Mouse (Mus musculus): ENCODE measurements around the gene Rrp1b.

Gene Rrp1b

DNA sequence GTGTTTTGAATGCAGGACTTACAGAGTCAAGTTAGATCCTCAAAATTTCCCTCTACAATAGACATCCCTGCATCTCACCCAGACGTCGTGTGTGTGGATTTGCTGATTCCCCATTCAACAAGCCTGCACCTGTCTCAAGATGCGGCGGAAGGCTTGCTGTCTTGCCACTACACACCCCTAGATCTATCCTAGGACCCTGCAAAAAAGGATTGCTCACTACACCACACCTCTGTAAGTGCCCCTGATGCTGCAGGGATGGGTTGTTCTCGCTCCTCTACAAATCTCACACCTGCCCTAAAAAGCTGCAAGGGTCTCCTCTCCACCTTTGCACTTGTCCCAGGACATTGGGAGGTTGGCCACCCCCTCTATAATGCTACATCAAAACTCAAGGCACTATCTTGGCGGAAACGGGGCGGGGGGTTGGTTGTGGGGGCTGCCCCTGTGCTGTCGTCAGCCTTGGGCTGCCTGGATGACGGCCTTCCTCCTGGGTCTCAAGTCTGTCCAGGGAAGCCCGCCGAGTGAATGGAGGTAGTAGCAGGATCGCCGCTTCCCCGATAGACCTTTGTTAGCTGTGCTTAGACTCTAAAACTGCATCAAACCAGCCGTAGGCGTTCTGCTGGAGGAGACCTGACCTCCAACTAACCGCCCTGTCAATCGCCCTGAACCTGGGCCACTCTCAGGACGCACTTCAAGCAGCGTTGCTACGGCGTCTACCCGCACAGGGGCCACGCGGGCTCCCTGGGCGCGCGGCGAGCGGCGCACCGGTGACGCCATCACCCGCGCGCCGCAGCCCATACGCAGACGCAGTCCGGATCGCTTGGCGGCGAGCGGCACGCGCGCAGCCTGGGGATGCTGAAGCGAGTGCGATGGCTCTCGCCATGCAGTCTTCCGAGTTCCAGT lies at the start of gene Rrp1b, which contains the start of gene Hsf2bp:
TSS of gene Rrp1b (plus strand) at position 492 of the 900 bp plus-strand sequence.
TSS of gene Hsf2bp (minus strand) at position 741 of the 900 bp plus-strand sequence.
- DNase-seq (ENCODE audit: low spot score): peak; percentile 81

DNA sequence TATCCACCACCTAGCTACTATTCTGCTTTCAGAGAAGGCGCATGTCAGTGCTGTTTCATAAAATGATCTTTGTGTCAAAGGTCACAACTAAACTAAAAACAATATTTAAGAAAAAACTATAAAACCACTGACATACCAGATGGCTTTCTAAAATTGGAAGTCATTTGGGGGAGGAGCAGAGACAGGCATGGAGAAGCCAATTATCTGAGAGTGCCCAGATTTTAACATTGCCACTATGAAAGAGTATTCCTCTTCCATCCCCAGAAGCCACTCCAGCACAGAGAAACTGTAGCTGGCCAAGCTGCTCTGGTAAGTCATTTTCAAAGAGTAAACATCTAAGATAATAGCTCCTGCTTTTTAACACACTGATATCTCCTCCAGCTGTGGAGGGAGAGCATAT lies 49.0 kb upstream of the Rrp1b start:
- DNase-seq (ENCODE audit: low spot score): no peak

DNA sequence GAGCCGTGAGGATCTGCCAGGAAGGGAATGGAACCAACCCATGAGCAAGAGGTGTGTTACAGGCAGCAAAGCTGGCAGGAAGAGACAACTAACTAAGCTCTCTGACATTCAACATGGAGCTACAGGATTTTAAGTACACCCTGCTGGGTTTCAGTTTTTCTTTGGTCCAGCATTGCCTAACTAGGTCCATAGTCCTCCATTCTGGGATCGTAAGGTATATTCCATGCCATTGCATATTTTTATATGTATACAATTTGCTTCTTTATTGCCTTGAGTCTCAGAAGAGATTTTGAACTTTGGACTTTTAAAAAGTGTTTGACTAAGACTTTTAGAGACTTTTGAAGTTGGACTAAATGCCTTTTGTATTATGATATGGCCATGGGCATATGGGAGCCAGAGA lies 46.9 kb upstream of the Rrp1b start:
- no peak for DNase-seq (ENCODE audit: low spot score)

DNA sequence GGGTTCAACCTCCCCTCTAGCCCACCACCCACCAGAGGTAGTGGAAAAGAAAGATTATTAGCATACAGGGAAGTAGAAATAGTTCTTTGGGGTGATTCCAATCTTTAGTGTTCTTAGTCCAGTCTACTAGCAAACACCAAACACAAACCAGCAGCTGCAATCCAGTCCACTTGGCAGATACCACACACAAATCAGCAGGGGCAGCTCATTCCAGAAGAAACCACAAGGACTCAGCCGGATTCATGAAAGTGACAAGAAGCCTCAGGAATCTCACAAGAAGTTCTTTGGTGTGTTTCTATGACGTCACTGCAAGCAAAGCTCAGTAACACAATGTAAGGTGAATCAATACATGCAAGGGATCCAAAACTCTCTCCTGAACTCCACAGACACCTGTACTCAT lies 43.9 kb upstream of the Rrp1b start:
- no peak for DNase-seq (ENCODE audit: low spot score)

DNA sequence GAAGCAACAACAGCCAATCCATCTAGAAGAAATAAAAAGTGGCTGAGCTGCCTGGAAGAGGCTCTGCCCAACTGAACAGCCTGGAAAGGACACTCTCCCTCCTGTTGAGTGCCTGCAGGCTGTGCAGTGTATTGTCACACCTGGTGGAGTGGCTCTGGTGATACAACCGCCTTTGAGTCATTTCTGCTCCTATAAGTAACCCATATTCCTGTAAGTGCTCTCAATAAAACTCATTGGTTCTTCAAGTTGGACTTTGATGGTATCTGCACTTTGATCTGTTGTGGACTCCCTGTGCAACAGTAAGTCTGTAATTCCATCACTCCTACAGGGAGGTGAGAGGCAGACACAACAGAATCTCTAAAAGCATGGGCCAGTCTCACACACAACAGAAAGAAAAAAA lies 42.5 kb upstream of the Rrp1b start:
- DNase-seq (ENCODE audit: low spot score): no peak

DNA sequence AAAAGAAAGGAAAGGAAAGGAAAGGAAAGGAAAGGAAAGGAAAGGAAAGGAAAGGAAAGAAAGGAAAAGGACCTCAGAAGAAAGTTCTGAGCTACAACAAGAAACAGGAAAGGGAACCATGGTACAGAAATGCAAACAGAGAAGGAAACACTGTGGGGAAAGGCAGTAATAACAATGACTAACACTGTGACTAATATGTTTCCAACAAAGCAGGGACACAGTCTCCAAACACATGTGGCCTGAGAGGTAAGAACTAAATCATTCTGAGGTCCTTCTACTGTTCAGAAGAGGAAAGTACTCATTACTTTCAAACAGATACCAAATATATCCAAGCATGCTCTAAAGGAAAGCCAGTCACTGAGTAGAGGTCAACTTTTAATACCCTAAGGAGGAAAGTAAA lies 41.8 kb upstream of the Rrp1b start:
- DNase-seq (ENCODE audit: low spot score): no peak

DNA sequence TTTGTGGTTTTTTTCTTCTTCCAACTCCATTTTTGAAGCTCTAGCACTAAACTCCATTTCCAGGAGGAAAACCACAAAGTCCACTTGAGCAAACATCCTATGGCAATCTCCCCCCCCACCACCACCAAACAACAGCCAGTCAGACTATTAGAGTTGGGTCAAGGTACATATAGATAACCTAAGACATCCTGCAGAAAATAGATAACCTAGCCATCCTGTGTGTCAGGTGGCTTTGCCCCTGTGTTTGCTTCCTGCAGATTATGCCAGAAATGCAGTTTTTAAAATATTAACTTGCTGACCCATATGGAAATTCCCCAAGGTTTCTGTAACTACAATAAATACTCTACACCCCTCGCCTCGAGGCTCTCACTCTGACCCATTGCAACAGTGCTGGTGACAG lies 40.1 kb upstream of the Rrp1b start:
- DNase-seq (ENCODE audit: low spot score): no peak

DNA sequence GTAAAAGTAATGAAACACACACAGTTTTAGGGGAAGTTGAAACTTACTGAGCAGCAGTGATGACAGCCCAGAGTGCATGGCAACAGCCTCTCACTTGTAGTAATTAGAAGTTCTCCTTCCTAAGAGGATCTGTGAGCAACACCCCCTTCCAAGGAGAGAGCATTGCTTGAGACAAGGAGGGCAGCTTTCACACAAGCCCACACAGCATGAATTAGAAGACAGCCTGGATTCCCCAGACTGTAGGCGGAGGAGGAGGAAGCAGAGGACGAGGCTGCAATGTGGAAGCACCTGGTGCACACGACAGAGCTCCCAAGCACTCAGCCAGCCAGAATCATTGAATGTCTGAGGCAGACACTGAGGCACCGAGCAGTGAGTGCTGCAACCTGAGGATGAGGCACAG lies 39.6 kb upstream of the Rrp1b start:
- no peak for DNase-seq (ENCODE audit: low spot score)

DNA sequence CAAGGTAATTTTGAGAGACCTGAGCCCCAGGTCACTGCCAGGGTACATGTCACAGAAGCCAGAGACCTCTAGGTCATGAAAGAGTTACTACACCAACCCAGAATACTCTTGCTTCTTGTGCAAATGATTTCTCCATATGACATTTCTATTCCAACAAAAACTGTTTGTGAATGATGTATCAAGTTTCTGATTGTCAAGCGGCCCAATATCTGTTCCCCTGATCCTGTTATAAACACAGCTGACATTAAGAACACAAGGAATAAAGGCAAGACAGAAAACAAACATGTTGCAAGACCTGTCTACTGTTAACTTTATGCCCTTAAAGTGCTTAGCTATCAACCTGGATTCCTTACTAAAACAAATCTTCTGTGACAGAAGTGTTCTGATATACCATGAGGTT lies 37.5 kb upstream of the Rrp1b start:
- DNase-seq (ENCODE audit: low spot score): no peak

DNA sequence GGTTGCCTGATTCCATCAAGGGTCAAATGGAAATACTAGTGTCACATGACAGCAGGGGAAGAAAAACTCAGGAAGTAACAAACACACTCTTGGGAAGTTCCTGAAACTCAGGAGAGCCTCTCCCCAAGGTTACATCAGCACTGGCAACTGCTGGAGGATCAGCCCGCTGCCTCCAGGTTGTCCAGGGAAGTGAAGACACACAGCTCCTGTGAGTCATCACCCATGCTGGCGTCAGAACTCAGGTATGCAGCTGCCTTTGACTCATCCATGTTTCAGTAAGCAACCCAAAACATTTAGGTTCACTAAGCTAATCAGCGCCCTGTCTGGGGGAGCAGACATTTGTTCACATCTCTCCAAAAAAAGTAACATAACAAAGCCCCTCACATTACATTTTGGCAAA lies 32.6 kb upstream of the Rrp1b start:
- no peak for DNase-seq (ENCODE audit: low spot score)

DNA sequence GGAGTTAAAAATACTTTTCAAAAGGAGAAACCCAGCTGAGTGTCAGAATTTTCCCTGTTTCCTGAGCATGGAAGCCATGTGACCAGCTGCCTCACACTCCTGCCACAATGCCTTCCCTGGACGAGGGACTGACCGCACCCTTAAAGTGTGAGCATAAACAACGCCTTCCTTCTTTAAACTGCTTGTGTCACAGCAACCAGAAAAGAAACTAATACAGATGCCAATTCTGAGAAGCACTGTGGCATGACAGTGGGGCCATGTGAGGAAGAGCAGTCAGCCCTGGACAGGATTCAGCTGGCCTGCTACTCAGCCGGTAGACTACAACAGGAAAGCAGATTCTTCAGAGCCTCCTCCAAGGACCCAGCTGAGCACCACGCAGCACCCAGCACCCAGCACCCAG lies 29.1 kb upstream of the Rrp1b start:
- DNase-seq (ENCODE audit: low spot score): no peak

DNA sequence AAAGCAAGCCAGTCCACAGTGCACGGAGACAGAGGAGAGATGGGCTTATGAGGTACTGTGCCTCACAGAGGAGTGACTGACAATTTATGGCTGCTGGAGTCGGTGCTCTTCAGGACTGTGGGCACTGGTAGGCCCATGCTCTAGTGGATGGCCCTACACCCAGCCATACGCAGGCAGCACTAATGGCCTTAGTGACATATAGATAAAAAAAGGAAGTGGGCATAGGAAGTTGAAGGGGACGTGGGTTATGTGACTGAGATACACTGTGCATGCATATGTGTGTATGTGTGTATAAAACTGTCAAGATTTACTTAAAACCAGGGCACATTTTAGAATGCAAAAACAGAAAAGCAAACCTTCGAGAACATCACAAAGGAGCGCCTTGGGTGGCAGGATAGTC lies 24.2 kb upstream of the Rrp1b start:
- no peak for DNase-seq (ENCODE audit: low spot score)

DNA sequence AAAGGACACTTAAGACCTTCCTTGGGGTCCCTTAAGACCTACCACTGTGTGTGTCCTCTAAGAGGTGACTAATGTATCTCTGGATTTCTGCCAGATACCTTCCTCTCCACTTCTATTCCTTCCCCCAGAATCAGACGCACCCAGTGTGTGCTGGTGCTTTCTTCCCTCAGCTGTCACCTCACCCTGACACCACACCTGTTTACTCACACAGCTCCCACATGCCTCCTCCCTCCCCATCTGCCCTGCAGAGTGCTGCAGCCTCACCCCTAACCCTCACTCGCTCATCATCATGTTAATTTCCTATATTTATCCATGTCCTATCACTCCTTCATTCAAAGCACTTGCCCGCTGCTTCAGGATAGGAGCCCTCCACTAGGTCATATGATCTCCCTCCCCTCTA lies 23.6 kb upstream of the Rrp1b start:
- DNase-seq (ENCODE audit: low spot score): no peak

DNA sequence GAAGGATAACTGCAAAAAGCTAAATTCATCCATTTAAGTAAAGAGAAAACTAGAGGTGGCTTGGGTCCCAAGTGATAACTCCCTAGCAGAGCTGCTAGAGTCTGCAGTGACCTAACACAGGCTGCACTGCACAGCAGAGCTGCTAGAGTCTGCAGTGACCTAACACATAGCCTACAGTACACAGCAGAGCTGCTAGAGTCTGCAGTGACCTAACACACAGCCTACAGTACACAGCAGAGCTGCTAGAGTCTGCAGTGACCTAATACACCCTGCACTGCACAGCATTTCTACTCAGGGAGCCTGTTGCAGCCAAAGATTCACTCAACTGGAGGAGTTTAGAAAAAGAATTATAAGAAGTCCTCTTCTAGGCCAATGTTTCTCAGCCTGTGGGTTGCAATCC lies 22.2 kb upstream of the Rrp1b start:
- no peak for DNase-seq (ENCODE audit: low spot score)

DNA sequence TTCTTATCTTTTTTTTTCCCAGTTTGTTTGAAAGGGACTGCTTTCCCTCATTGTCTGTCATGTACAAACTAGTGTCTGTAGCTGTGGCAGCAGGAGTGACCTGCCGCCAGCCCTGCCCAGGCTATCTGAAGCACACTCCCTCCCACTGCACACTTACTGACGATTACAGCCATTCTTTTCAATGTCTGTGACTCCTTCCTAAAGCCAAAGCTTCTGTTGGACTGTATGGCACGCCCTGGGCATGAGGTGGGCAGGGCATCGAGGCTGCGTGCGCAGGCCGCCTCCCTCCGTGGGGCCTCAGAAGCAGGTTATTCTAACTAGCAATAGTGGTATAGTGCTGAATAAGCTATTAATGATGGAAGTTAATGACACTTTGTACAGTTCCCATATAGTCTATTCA lies 19.4 kb upstream of the Rrp1b start:
- no peak for DNase-seq (ENCODE audit: low spot score)

DNA sequence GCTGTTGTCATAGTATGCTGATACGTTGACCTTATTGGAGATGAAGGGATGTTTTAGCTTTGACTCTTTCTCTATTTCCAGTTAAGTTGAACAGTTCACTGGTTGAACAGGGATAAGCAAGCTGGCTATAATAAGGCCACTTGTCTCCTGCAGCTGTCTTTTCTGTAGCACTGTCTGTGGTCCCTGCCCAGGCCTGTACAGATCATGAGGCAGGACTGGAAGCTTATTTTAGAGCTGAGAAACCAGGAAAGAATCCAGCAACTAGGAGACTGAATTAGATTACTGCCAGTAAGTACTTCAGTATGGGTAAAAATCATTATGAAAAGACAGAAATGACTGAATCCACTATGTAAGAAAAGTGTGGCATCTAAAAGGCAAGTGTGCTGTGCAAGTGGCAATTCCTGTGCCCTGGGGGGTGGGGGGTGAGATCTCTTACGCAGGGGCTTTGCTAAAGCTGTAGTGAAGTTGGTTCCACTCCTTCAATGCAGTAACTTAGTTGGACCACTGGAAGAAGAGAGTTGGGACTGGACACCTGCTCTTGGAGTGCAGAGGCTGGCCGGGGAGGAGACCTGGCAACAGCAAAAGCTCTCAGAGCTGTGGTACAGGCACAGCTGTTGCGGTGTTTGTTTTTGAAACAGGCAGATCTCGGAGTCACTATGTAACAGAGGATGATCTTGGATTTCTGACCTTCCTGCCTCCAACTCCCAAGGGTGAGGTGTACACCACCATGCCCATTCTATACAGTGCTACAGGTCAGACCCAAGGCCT lies 17.6 kb upstream of the Rrp1b start:
- no peak for DNase-seq (ENCODE audit: low spot score)

DNA sequence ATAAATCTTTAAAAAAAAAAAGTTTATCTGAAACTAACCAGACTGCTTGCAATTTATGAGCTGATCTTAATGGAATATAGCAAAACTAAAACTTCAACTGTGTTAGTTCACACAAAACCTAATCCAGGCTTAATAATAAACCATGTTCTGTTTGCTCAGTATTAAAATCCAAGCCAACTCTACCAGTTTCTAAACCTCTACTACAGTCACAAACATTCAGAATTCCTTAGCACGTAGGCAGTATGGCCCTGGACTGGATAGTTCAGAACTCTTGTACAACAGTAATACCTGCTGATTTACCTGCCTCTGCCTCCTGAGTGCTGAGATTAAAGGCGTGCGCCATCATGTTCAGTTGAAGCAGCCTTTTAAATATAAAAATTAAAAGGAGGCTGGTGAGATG lies 13.9 kb upstream of the Rrp1b start:
- DNase-seq (ENCODE audit: low spot score): no peak

DNA sequence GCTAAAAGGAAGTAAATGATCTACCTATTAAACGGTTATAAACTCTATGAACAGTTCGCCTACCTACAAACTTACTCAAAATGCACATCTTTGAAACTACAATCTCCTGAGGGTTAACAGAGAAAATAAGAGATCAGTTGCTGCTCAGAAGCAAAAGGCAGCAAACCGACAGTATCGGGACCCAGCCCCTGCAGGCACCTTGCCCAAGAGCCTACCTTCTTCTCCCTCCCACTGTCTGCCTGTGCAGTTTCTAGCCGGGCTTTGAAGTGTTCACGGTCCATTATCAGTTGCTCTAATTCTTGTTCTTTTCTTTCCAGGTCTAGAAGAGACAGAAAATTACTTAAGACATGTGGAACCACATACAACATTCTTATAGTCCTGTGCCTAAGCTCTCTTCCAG lies 13.3 kb upstream of the Rrp1b start:
- DNase-seq (ENCODE audit: low spot score): no peak

DNA sequence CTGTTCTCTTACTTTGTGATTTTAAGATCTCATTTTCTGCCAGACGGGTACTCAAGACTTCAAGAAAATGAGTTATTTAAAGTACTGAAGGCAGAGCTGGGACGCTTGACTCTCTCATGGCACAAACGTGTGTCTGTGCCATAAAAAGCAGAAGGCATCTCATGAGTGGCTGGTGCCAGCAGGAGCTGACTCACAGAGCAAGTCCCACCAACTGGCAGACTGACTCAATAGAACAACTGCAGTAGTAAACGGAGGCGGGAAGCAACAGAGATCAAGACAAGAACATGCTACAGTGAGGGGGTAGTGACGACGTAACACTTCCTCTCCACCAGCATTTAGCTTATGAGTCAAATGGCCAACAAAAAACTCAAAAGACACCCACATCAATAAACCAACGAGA lies 12.8 kb upstream of the Rrp1b start:
- no peak for DNase-seq (ENCODE audit: low spot score)

DNA sequence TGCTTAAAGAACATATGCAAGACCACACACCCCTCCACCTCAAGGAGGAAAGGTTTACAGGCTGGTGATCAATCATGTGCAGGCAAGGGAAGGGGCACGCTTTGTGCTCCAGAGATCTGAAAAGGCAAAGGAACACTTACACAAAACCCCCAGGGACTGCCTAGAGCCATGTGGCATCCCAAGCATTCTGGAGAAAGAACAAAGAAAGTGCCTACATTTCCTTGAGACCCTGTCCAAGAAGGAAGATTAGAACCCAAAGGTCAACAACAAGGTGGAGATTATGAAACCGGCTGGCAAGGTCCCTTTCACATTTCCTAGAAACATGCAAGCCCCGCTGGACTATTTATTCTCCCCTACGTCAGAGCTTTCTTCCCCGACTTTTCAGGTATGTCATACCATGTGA lies 11.2 kb upstream of the Rrp1b start:
- no peak for DNase-seq (ENCODE audit: low spot score)

DNA sequence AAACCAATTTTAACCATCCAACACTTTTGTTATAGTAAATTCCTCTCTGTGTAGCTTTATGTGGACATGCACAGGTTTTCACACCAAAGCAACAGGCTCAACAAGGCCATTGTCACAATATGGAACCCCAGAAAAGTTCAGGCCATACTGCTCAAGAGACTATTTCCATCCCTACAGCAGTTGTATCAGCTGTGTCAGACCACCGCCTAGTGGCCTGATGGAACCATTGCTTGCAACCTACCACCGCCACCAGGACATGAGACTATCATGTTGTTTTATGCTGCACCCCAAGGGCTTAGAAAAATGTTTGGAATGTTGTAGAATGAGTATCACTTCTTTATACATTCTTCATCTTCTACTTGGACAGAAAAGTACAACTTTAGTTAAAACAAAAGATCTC lies 10.5 kb upstream of the Rrp1b start:
- DNase-seq (ENCODE audit: low spot score): peak; percentile 24

DNA sequence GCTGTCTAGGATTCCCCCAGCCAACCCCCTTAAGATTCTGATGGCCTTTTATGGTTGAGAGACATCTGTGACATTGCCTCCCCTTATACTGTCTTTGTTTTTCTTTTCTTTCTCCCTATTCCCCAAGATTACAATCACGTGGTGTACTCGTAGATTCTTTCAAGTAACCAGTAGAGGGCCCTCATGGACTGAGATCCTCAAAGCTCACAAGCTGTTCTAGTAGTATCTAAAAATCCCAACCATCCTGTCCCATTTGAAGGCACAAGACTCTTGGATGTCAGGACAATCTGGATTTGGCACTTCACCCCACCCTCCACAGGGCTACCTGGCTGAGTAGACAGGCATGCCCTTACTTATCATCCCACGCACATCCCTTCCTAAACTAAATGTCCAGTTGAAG lies 8.2 kb upstream of the Rrp1b start:
- no peak for DNase-seq (ENCODE audit: low spot score)

DNA sequence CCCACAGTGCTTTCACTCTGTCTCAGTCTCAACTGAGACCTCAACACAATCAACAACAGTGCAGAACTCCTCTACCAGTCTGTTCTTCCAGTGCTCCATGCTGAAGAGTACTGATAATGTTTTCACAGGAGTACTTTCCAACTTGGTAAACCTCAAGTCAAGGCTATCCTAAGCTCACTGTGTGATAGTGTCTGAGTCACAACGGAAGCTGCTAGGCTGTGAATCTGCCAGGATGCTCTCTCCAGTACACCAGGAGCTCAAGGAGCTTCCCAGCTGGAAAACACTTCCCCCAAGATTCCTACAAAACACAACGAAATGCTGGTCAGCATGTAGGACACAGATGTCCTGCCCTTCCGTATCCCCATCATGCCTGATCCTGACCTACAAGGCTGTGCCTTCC lies 7.6 kb upstream of the Rrp1b start:
- no peak for DNase-seq (ENCODE audit: low spot score)

DNA sequence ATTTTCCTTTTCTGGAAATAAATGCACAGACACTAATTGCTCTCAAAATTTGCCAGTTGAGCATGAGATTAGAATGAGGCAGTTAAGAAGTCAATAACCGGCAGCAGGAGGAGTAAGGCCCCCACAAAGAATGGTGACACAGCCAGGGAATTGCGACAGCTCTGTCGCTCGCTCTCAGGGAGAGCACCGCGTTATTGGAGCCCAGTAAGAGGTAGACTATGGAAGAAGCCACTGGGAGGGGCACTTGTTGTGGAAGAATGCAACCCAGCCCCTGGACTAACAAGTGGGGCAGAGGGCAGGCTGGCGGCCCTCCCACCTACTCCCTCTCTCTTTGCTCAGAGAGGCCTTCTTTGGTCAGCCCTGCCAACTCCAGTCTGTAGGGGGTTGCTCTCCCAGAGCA lies 4.2 kb upstream of the Rrp1b start:
- no peak for DNase-seq (ENCODE audit: low spot score)
